Mouse (Mus musculus): Measurements from ENCODE around the gene Coro1b.

DNA sequence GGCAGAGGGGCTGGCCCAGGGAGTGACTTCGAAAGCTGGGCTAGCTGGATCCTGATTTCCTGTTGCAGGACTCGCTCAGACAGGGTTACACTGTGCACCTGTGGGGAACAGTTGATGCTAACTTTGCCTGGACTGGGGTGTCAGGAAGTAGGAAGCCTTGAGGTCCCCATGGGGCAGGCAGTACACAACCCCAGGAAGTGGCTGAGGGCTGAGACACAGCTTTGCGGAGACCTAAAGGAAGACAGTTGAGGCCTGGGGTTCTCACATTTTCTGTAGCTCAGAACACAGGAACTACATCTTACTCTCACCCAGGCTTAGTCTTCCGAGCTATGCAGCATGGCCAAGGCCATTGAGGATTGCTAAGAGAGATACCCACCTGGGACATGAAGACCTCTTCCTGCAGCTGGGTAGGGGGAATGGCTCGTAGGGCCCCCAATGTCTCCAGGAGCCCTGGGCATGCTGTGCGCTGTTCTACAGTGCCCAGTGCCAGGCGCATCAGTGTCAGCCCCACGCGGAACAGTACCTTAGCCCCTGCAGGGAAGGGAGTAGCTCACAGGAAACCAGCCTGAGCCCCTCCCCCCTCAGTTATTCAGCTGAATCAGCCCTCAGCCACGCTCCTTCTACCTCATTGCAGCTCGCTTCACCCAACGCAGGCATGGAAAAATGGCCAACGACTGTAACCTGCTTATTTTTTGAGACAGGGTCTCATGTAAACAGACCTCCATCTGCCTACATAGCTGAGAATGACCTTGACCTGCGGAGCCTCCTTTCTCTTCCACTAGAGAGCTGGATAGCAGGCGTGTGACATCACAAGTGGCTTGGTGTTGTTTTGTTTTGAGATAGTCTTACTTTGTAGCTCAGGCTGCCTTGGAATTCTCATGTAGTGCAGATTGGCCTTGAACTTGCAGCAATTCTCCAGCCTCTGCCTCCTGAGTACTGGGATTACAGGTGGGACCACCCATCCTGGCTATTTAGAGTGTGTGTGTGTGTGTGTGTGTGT, 36.9 kb downstream of the Coro1b start:
- TF ChIP-seq CTCF (IDR thresholded peaks at IDR 0.05; ENCODE audit: low read depth): no peak
- TF ChIP-seq EP300 (IDR thresholded peaks at IDR 0.05; ENCODE audit: low read depth): no peak
